Mouse (Mus musculus): ENCODE data around the gene Rbm4. TPM values are rescaled to one million over a fixed set of nuclear protein-coding genes. Genes with fewer than 3 reads are reported as not detected.
"Not testable (repeated sequence)": the region's sequence is repeated elsewhere in the genome, so short reads cannot be mapped to it uniquely, and the experiment has no call there.

Rbm4 gene
- polyA plus RNA-seq, 1 experiment from 2014 or later, result 66.1 TPM

GRCm38 (mm10) chr19:4817182-4817835, 23.6 kb upstream of the Rbm4 start:
- H3K36me3 ChIP-seq, result no peaks in the 10 kb centered on the region
- no peak overlapping the region for H3K27ac ChIP-seq
- H3K4me3 ChIP-seq (replicated peaks), result no peak overlapping the region
- H3K9ac ChIP-seq, result no peak overlapping the region
- no peaks in the 10 kb centered on the region for H3K9me3 ChIP-seq (replicated peaks)
- H3K27me3 ChIP-seq, result no peaks in the 10 kb centered on the region
- 55% methylated on average over 1 of the region's 1 CpGs for WGBS
- H3K4me2 ChIP-seq, result no peak overlapping the region
- ATAC-seq (replicated peaks; ENCODE audit: low FRiP score), result no peak
- H3K4me1 ChIP-seq, result peaks cover 4% of the 10 kb centered on the region; the same call in 1 of the 2 replicates

GRCm38 (mm10) chr19:4813015-4813414, 19.3 kb upstream of the Rbm4 start:
- H3K27ac ChIP-seq, result no peak overlapping the region
- no peaks in the 10 kb centered on the region for H3K27me3 ChIP-seq
- no peaks in the 10 kb centered on the region for H3K9me3 ChIP-seq (replicated peaks)
- peaks cover 22% of the 10 kb centered on the region for H3K4me1 ChIP-seq
- H3K4me2 ChIP-seq, result no peak overlapping the region
- no peak for ATAC-seq (replicated peaks; ENCODE audit: low FRiP score)
- H3K9ac ChIP-seq, result no peak overlapping the region
- 85% methylated on average over 6 of the region's 6 CpGs for WGBS
- no peaks in the 10 kb centered on the region for H3K36me3 ChIP-seq
- H3K4me3 ChIP-seq (replicated peaks), result no peak overlapping the region

GRCm38 (mm10) chr19:4812334-4812949, 18.7 kb upstream of the Rbm4 start:
- H3K4me2 ChIP-seq, result peak overlapping the region; percentile 80
- H3K4me3 ChIP-seq (replicated peaks), result peak overlapping the region; percentile 67

GRCm38 (mm10) chr19:4811909-4812242, 18.2 kb upstream of the Rbm4 start:
- peak; percentile 45; the same call in 1 of the 2 replicates for ATAC-seq (replicated peaks; ENCODE audit: low FRiP score)
- Histone ChIP-seq H3K27me3 (no peaks in the 10 kb centered on the region), H3K9ac (peak overlapping the region; percentile 78), H3K4me1 (peaks cover 27% of the 10 kb centered on the region), H3K9me3 (replicated peaks) (no peaks in the 10 kb centered on the region), H3K4me3 (replicated peaks) (peak overlapping the region; percentile 67), H3K4me2 (peak overlapping the region; percentile 80), H3K36me3 (no peaks in the 10 kb centered on the region), H3K27ac (peak overlapping the region; percentile 98)
- 3% methylated on average over 12 of the region's 12 CpGs for WGBS

More at GRCm38 (mm10) chr19:4812334-4812949, 18.7 kb upstream of the Rbm4 start:
- Histone ChIP-seq H3K4me1 (peaks cover 27% of the 10 kb centered on the region), H3K9ac (peak overlapping the region; percentile 78), H3K27ac (peak overlapping the region; percentile 98)
- ATAC-seq (replicated peaks; ENCODE audit: low FRiP score); H3K9me3 ChIP-seq (replicated peaks); H3K27me3 ChIP-seq; H3K36me3 ChIP-seq: not testable (repeated sequence)
- WGBS, result 76% methylated on average over 8 of the region's 8 CpGs

- Histone ChIP-seq H3K27ac (peak within 1 kb of the TSS; percentile 98), H3K9ac (peak within 1 kb of the TSS; percentile 78), H3K9me3 (replicated peaks) (no peaks in the 10 kb centered on the region), H3K36me3 (0 out of 2 replicates have a peak, but pooled peaks cover 4% of the 10 kb centered on the region), H3K4me1 (peaks cover 27% of the 10 kb centered on the region), H3K27me3 (no peaks in the 10 kb centered on the region), H3K4me2 (peak within 1 kb of the TSS; percentile 80), H3K4me3 (replicated peaks) (peak within 1 kb of the TSS; percentile 67)
- peak; percentile 99 for ATAC-seq (replicated peaks; ENCODE audit: low FRiP score)
- under 1% methylated on average over 83 of the region's 83 CpGs for WGBS
Measured at GRCm38 (mm10) chr19:4811063-4811908, 17.6 kb upstream of the Rbm4 start, which contains the start of the genes Gm21992 and Rbm14. TSS of gene Gm21992 (minus strand) at chr19:4811612. TSS of gene Rbm14 (minus strand) at chr19:4811634.

GRCm38 (mm10) chr19:4810746-4811062, 17.0 kb upstream of the Rbm4 start:
- peak overlapping the region; percentile 67 for H3K4me3 ChIP-seq (replicated peaks)
- H3K9ac ChIP-seq, result peak overlapping the region; percentile 69
- H3K27me3 ChIP-seq, result no peaks in the 10 kb centered on the region
- peaks cover 27% of the 10 kb centered on the region for H3K4me1 ChIP-seq
- peak overlapping the region; percentile 98 for H3K27ac ChIP-seq
- no peaks in the 10 kb centered on the region for H3K9me3 ChIP-seq (replicated peaks)
- 0 out of 2 replicates have a peak, but pooled peaks cover 5% of the 10 kb centered on the region for H3K36me3 ChIP-seq
- ATAC-seq (replicated peaks; ENCODE audit: low FRiP score), result no peak
- 0% methylated on average over 17 of the region's 17 CpGs for WGBS
- peak overlapping the region; percentile 80 for H3K4me2 ChIP-seq

- peak overlapping the region; percentile 69 for H3K9ac ChIP-seq
- WGBS, result under 1% methylated on average over 14 of the region's 14 CpGs
- H3K27me3 ChIP-seq, result no peaks in the 10 kb centered on the region
- H3K4me3 ChIP-seq (replicated peaks), result peak overlapping the region; percentile 67
- H3K4me1 ChIP-seq, result peaks cover 29% of the 10 kb centered on the region
- no peaks in the 10 kb centered on the region for H3K9me3 ChIP-seq (replicated peaks)
- H3K4me2 ChIP-seq, result peak overlapping the region; percentile 80
- 0 out of 2 replicates have a peak, but pooled peaks cover 5% of the 10 kb centered on the region for H3K36me3 ChIP-seq
- H3K27ac ChIP-seq, result peak overlapping the region; percentile 98
- no peak for ATAC-seq (replicated peaks; ENCODE audit: low FRiP score)
Measured at GRCm38 (mm10) chr19:4810309-4810708, 16.6 kb upstream of the Rbm4 start.

- H3K36me3 ChIP-seq, result peaks cover 65% of the 10 kb centered on the region
- H3K9me3 ChIP-seq (replicated peaks), result no peaks in the 10 kb centered on the region
- H3K4me2 ChIP-seq, result no peak overlapping the region
- H3K9ac ChIP-seq, result no peak overlapping the region
- H3K27ac ChIP-seq, result no peak overlapping the region
- 78% methylated on average over 10 of the region's 10 CpGs for WGBS
- H3K4me1 ChIP-seq, result peaks cover 20% of the 10 kb centered on the region
- no peak for ATAC-seq (replicated peaks; ENCODE audit: low FRiP score)
- H3K4me3 ChIP-seq (replicated peaks), result no peak overlapping the region
- no peaks in the 10 kb centered on the region for H3K27me3 ChIP-seq
Measured at GRCm38 (mm10) chr19:4803283-4803682, 9.6 kb upstream of the Rbm4 start.

GRCm38 (mm10) chr19:4802691-4803091, 9.0 kb upstream of the Rbm4 start:
- Histone ChIP-seq H3K4me2 (no peak overlapping the region), H3K4me1 (0 out of 2 replicates have a peak, but pooled peaks cover 14% of the 10 kb centered on the region), H3K4me3 (replicated peaks) (no peak overlapping the region), H3K27me3 (no peaks in the 10 kb centered on the region), H3K36me3 (peaks cover 71% of the 10 kb centered on the region), H3K9me3 (replicated peaks) (no peaks in the 10 kb centered on the region), H3K9ac (no peak overlapping the region), H3K27ac (no peak overlapping the region)
- no peak for ATAC-seq (replicated peaks; ENCODE audit: low FRiP score)
- 98% methylated on average over 7 of the region's 7 CpGs for WGBS

- no peak for ATAC-seq (replicated peaks; ENCODE audit: low FRiP score)
- Histone ChIP-seq H3K4me2 (no peak overlapping the region), H3K27me3 (no peaks in the 10 kb centered on the region), H3K27ac (no peak overlapping the region), H3K4me3 (replicated peaks) (no peak overlapping the region), H3K4me1 (peaks cover 18% of the 10 kb centered on the region), H3K9me3 (replicated peaks) (no peaks in the 10 kb centered on the region), H3K9ac (no peak overlapping the region), H3K36me3 (peaks cover 75% of the 10 kb centered on the region)
- WGBS, result 95% methylated on average over 5 of the region's 5 CpGs
Measured at GRCm38 (mm10) chr19:4799083-4799482, 5.4 kb upstream of the Rbm4 start.

GRCm38 (mm10) chr19:4797846-4798245, 4.1 kb upstream of the Rbm4 start:
- H3K27ac ChIP-seq, result no peak overlapping the region
- H3K27me3 ChIP-seq, result no peaks in the 10 kb centered on the region
- ATAC-seq (replicated peaks; ENCODE audit: low FRiP score), result no peak
- H3K4me1 ChIP-seq, result peaks cover 16% of the 10 kb centered on the region
- H3K4me3 ChIP-seq (replicated peaks), result no peak overlapping the region
- WGBS, result 98% methylated on average over 2 of the region's 2 CpGs
- no peak overlapping the region for H3K4me2 ChIP-seq
- H3K9ac ChIP-seq, result no peak overlapping the region
- no peaks in the 10 kb centered on the region for H3K9me3 ChIP-seq (replicated peaks)
- H3K36me3 ChIP-seq, result peaks cover 64% of the 10 kb centered on the region

GRCm38 (mm10) chr19:4795929-4796328, 2.2 kb upstream of the Rbm4 start:
- H3K9me3 ChIP-seq (replicated peaks), result no peaks in the 10 kb centered on the region
- 73% methylated on average over 1 of the region's 1 CpGs for WGBS
- no peak overlapping the region for H3K4me3 ChIP-seq (replicated peaks)
- peaks cover 58% of the 10 kb centered on the region for H3K36me3 ChIP-seq
- H3K27me3 ChIP-seq, result no peaks in the 10 kb centered on the region
- peaks cover 31% of the 10 kb centered on the region for H3K4me1 ChIP-seq
- H3K27ac ChIP-seq, result no peak overlapping the region
- no peak overlapping the region for H3K4me2 ChIP-seq
- no peak for ATAC-seq (replicated peaks; ENCODE audit: low FRiP score)
- no peak overlapping the region for H3K9ac ChIP-seq
